Mouse (Mus musculus): ENCODE measurements around the gene H2-Q10.
"Not testable (repeated sequence)": the region's sequence is repeated elsewhere in the genome, so short reads cannot be mapped to it uniquely, and the experiment has no call there.

H2-Q10 gene

DNA sequence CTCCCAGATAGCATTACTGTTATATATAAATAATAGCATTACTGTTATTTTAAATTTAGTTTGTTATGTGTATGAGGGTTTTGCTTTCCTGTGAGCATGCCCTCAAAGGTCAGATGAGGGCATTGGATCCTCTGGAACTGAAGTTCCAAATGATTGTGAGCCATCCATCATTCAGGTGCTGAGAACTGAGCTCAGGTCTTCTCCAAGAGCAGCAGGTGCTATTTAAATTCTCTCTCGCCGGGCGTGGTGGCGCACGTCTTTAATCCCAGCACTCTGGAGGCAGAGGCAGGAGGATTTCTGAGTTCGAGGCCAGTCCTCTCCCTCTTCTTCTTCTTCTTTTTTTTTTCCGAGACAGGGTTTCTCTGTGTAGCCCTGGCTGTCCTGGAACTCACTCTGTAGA is 27.2 kb downstream of the H2-Q10 start:
- DNase-seq (ENCODE audit: low read depth, low spot score) = no peak
- Histone ChIP-seq H3K36me3 (ENCODE audit: control insufficient read depth, insufficient read depth, low read length, poor library complexity, severe bottlenecking) (no peaks in the 10 kb centered on the region), H3K27me3 (ENCODE audit: control insufficient read depth, insufficient read depth, low read length, poor library complexity, severe bottlenecking) (no peaks in the 10 kb centered on the region)

GRCm38 (mm10) chr17:35502226-35502625 is 32.3 kb downstream of the H2-Q10 start:
- no peak for DNase-seq (ENCODE audit: low read depth, low spot score)
- no peaks in the 10 kb centered on the region for H3K36me3 ChIP-seq (ENCODE audit: control insufficient read depth, insufficient read depth, low read length, poor library complexity, severe bottlenecking)

GRCm38 (mm10) chr17:35502762-35503161 is 32.9 kb downstream of the H2-Q10 start:
- no peaks in the 10 kb centered on the region for H3K27me3 ChIP-seq (ENCODE audit: control insufficient read depth, insufficient read depth, low read length, poor library complexity, severe bottlenecking)
- DNase-seq (ENCODE audit: low read depth, low spot score) = no peak
- no peaks in the 10 kb centered on the region for H3K36me3 ChIP-seq (ENCODE audit: control insufficient read depth, insufficient read depth, low read length, poor library complexity, severe bottlenecking)

More at GRCm38 (mm10) chr17:35502226-35502625, 32.3 kb downstream of the H2-Q10 start:
- no peaks in the 10 kb centered on the region for H3K27me3 ChIP-seq (ENCODE audit: control insufficient read depth, insufficient read depth, low read length, poor library complexity, severe bottlenecking)

DNA sequence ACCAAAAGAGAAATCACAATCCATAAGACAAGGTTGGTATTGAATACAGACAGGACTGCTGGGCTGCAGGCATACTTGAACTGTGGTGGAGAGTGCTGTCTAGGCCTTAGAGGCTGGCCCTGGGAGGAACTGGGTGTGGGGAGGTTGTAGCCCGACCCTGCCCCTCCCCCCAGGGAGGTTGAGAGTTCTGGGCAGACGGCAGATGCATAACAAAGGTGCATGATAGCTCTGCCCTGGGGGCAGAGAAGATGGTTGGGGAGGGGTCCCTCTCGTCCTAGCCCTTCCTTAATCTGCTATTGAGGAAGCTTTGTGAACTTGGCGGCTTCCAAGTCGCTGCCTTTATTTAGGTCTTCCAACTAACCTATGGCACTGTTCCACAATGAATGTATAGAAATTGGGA is 34.0 kb downstream of the H2-Q10 start:
- Histone ChIP-seq H3K36me3 (ENCODE audit: control insufficient read depth, insufficient read depth, low read length, poor library complexity, severe bottlenecking) (no peaks in the 10 kb centered on the region), H3K27me3 (ENCODE audit: control insufficient read depth, insufficient read depth, low read length, poor library complexity, severe bottlenecking) (no peaks in the 10 kb centered on the region)
- no peak for DNase-seq (ENCODE audit: low read depth, low spot score)

DNA sequence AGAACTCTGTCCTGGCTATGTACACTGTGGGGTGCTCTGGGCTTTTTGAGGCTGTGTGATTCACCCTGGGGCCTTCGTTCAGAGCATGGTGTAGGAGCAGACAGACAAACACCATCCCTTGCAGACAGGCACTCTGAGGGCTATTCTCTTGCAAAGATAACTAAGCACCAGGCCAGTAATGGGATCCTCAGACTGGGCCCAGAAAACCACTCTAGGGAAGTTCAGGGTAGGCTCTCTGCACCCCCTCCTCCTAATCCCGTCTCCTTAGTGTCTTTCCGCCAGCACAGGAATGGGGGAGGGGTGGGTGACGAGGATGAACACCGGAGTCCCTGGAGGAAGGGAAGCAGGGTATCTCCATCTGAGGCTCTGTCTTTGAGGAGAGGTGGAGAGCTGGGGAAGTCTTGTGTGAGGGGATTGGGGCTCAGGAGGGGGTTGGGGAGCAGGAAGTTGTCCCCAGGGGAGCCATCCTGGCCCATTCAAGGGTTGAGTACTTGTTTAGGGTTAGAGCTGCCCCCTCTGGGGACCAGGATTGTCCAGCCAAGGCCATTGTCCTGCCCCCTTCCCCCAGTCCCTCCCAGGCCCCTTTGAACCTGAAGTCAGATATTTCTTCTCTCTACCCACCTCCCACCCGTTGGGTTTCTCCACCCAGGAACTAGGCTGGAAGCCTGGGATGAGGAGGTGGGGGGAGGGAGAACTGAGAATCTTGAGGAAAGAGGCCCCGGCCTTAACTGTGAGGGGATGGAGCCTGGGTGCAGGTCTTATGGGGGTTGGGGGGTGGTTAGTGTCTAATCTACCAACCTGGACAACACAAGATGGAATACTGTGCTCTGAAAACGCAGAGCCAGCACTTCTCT is 35.0 kb downstream of the H2-Q10 start:
- no peaks in the 10 kb centered on the region for H3K27me3 ChIP-seq (ENCODE audit: control insufficient read depth, insufficient read depth, low read length, poor library complexity, severe bottlenecking)
- no peaks in the 10 kb centered on the region for H3K36me3 ChIP-seq (ENCODE audit: control insufficient read depth, insufficient read depth, low read length, poor library complexity, severe bottlenecking)
- DNase-seq (ENCODE audit: low read depth, low spot score) = no peak

DNA sequence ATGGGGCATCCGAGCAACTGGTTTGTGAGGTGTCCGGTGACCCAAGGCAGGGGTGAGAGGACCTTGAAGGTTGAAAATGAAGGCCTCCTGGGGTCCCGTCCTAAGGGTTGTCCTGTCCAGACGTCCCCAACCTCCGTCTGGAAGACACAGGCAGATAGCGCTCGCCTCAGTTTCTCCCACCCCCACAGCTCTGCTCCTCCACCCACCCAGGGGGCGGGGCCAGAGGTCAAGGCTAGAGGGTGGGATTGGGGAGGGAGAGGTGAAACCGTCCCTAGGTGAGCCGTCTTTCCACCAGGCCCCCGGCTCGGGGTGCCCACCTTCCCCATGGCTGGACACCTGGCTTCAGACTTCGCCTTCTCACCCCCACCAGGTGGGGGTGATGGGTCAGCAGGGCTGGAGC is 35.9 kb downstream of the H2-Q10 start, which contains the start of gene Pou5f1:
Pou5f1 (plus strand) TSS at position 243 of the 400 bp plus-strand sequence.
- no peak for DNase-seq (ENCODE audit: low read depth, low spot score)
- no peaks in the 10 kb centered on the region for H3K27me3 ChIP-seq (ENCODE audit: control insufficient read depth, insufficient read depth, low read length, poor library complexity, severe bottlenecking)

GRCm38 (mm10) chr17:35506881-35507280 is 37.0 kb downstream of the H2-Q10 start:
- no peak for DNase-seq (ENCODE audit: low read depth, low spot score)
- no peaks in the 10 kb centered on the region for H3K27me3 ChIP-seq (ENCODE audit: control insufficient read depth, insufficient read depth, low read length, poor library complexity, severe bottlenecking)
- no peaks in the 10 kb centered on the region for H3K36me3 ChIP-seq (ENCODE audit: control insufficient read depth, insufficient read depth, low read length, poor library complexity, severe bottlenecking)

More for the DNA sequence above, 35.9 kb downstream of the H2-Q10 start, which contains the start of gene Pou5f1:
- H3K36me3 ChIP-seq (ENCODE audit: control insufficient read depth, insufficient read depth, low read length, poor library complexity, severe bottlenecking) = no peaks in the 10 kb centered on the region

GRCm38 (mm10) chr17:35507556-35508260 is 37.8 kb downstream of the H2-Q10 start:
- no peaks in the 10 kb centered on the region for H3K27me3 ChIP-seq (ENCODE audit: control insufficient read depth, insufficient read depth, low read length, poor library complexity, severe bottlenecking)
- DNase-seq (ENCODE audit: low read depth, low spot score) = no peak
- no peaks in the 10 kb centered on the region for H3K36me3 ChIP-seq (ENCODE audit: control insufficient read depth, insufficient read depth, low read length, poor library complexity, severe bottlenecking)

GRCm38 (mm10) chr17:35508279-35508678 is 38.4 kb downstream of the H2-Q10 start:
- DNase-seq (ENCODE audit: low read depth, low spot score) = not testable (repeated sequence)

GRCm38 (mm10) chr17:35509284-35509683 is 39.4 kb downstream of the H2-Q10 start:
- no peaks in the 10 kb centered on the region for H3K36me3 ChIP-seq (ENCODE audit: control insufficient read depth, insufficient read depth, low read length, poor library complexity, severe bottlenecking)
- no peaks in the 10 kb centered on the region for H3K27me3 ChIP-seq (ENCODE audit: control insufficient read depth, insufficient read depth, low read length, poor library complexity, severe bottlenecking)
- DNase-seq (ENCODE audit: low read depth, low spot score) = peak; percentile 59

More at GRCm38 (mm10) chr17:35508279-35508678, 38.4 kb downstream of the H2-Q10 start:
- not testable (repeated sequence) for H3K27me3 ChIP-seq (ENCODE audit: control insufficient read depth, insufficient read depth, low read length, poor library complexity, severe bottlenecking); H3K36me3 ChIP-seq (ENCODE audit: control insufficient read depth, insufficient read depth, low read length, poor library complexity, severe bottlenecking)

DNA sequence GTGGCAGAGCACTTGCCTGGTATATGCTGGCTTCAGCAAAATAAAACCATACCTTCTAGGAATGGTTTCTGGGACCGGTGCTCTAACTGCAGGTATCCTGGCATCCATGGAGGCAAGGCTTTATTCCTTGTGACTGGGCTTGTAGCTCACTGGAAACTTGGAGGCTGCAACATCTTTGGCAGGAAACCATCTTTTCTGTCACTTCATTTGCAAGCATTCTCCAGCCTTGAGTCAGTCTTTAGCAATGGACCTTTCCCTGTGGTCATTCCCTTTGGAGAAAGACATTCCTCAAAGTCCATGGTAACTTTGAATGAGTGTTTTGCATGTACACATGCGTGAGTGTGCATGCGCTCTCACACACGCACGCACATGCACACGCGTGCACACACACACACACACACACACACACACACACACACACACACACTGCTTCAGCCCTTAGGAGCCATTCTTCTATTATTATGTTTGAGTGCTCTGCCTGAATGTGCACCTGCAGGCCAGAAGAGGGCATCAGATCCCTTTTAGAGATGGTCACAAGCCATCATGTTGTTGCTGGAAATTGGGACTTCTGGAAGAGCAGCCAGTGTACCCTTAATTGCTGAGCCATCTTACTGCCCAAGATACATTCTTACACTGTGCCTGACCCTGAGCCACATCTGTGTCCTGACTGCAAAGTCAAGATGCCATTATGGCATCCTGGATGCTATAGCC is 43.2 kb downstream of the H2-Q10 start:
- Histone ChIP-seq H3K27me3 (ENCODE audit: control insufficient read depth, insufficient read depth, low read length, poor library complexity, severe bottlenecking) (no peaks in the 10 kb centered on the region), H3K36me3 (ENCODE audit: control insufficient read depth, insufficient read depth, low read length, poor library complexity, severe bottlenecking) (no peaks in the 10 kb centered on the region)
- peak; percentile 32 for DNase-seq (ENCODE audit: low read depth, low spot score)

GRCm38 (mm10) chr17:35513886-35514285 is 44.0 kb downstream of the H2-Q10 start:
- Histone ChIP-seq H3K27me3 (ENCODE audit: control insufficient read depth, insufficient read depth, low read length, poor library complexity, severe bottlenecking) (no peaks in the 10 kb centered on the region), H3K36me3 (ENCODE audit: control insufficient read depth, insufficient read depth, low read length, poor library complexity, severe bottlenecking) (no peaks in the 10 kb centered on the region)
- peak; percentile 82 for DNase-seq (ENCODE audit: low read depth, low spot score)

DNA sequence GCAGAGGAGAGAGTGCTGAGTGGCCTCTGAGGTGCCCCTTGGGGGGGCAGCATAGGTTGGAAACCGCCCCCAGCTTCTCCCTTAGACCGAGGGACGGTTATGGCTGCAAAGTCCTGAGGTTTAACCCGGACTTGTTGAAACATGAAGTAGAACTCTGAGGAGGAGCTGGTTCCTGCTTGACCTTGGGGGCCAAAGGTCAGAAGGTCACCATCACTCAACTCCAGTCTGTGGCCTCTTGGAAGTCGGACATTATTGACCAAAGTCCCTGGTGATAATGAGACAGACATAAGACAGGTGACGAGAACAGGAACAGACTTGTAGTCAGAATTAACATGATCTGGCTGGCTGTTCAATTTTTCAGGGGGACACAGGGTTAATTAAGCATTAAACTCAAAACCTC is 44.9 kb downstream of the H2-Q10 start:
- Histone ChIP-seq H3K36me3 (ENCODE audit: control insufficient read depth, insufficient read depth, low read length, poor library complexity, severe bottlenecking) (no peaks in the 10 kb centered on the region), H3K27me3 (ENCODE audit: control insufficient read depth, insufficient read depth, low read length, poor library complexity, severe bottlenecking) (no peaks in the 10 kb centered on the region)
- no peak for DNase-seq (ENCODE audit: low read depth, low spot score)

- peak; percentile 24 for DNase-seq (ENCODE audit: low read depth, low spot score)
- no peaks in the 10 kb centered on the region for H3K36me3 ChIP-seq (ENCODE audit: control insufficient read depth, insufficient read depth, low read length, poor library complexity, severe bottlenecking)
- H3K27me3 ChIP-seq (ENCODE audit: control insufficient read depth, insufficient read depth, low read length, poor library complexity, severe bottlenecking) = no peaks in the 10 kb centered on the region
Measured at GRCm38 (mm10) chr17:35515911-35516640, 46.2 kb downstream of the H2-Q10 start.
